Mouse (Mus musculus): ENCODE data around the gene Alpl. TPM values are rescaled to one million over a fixed set of nuclear protein-coding genes. Genes with fewer than 3 reads are reported as not detected.

Alpl gene
- polyA plus RNA-seq, 1 experiment from 2014 or later: 9.9 TPM

DNA sequence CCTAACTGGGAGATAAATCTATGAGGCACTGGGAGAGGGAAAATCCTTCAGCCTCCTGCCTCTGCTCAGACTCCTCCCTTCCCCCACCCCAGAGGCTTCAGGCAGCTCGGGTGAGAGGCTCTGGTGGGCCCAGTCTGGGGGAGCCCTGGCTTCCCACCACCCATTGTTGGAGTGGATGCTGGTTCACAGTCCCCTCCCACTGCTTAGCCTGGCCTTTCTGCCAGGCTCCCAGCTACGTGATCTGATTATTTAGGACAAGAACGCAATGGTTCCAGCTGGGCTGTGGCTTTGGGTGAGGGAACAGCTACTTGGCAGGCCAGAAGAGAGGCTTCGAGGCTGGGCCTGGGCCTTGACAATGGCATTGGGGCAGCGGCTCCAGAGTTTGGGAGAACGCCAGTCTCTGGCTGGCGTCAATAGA lies 30.6 kb downstream of the Alpl start:
- Histone ChIP-seq H3K4me1 (ENCODE audit: control insufficient read depth, insufficient read depth, low read length) (peaks cover 4% of the 10 kb centered on the region), H3K9me3 (replicated peaks; ENCODE audit: control insufficient read depth, low read length) (no peaks in the 10 kb centered on the region), H3K4me3 (ENCODE audit: low read depth, low read length) (no peak overlapping the region), H3K27ac (replicated peaks; ENCODE audit: low read depth, low read length) (no peak overlapping the region; the same call in 1 of the 2 replicates), H3K36me3 (replicated peaks; ENCODE audit: control insufficient read depth, insufficient read depth, low read depth, low read length) (no peaks in the 10 kb centered on the region), H3K9ac (replicated peaks; ENCODE audit: low read length) (peak overlapping the region; percentile 34; the same call in 1 of the 2 replicates), H3K27me3 (ENCODE audit: control insufficient read depth, insufficient read depth, low read length) (no peaks in the 10 kb centered on the region), H3K4me2 (ENCODE audit: low read depth, low read length) (no peak overlapping the region)
- peak; percentile 30 for DNase-seq (ENCODE audit: low spot score)
- 32% methylated on average over 7 of the region's 7 CpGs for WGBS
- peak; percentile 79 for ATAC-seq (replicated peaks; ENCODE audit: insufficient number of reproducible peaks, low FRiP score, low TSS enrichment, low read depth)

- Histone ChIP-seq H3K9me3 (replicated peaks; ENCODE audit: control insufficient read depth, low read length) (no peaks in the 10 kb centered on the region), H3K4me2 (ENCODE audit: low read depth, low read length) (no peak overlapping the region), H3K4me1 (ENCODE audit: control insufficient read depth, insufficient read depth, low read length) (peaks cover 4% of the 10 kb centered on the region), H3K4me3 (ENCODE audit: low read depth, low read length) (no peak overlapping the region), H3K27ac (replicated peaks; ENCODE audit: low read depth, low read length) (no peak overlapping the region), H3K9ac (replicated peaks; ENCODE audit: low read length) (no peak overlapping the region), H3K27me3 (ENCODE audit: control insufficient read depth, insufficient read depth, low read length) (no peaks in the 10 kb centered on the region), H3K36me3 (replicated peaks; ENCODE audit: control insufficient read depth, insufficient read depth, low read depth, low read length) (no peaks in the 10 kb centered on the region)
- WGBS: 75% methylated on average over 3 of the region's 3 CpGs
- ATAC-seq (replicated peaks; ENCODE audit: insufficient number of reproducible peaks, low FRiP score, low TSS enrichment, low read depth): no peak
- DNase-seq (ENCODE audit: low spot score): no peak
Observed at GRCm38 (mm10) chr4:137764621-137765020, 31.6 kb downstream of the Alpl start.

GRCm38 (mm10) chr4:137763920-137764495 lies 32.2 kb downstream of the Alpl start:
- DNase-seq (ENCODE audit: low spot score): peak; percentile 20
- Histone ChIP-seq H3K9ac (replicated peaks; ENCODE audit: low read length) (no peak overlapping the region), H3K9me3 (replicated peaks; ENCODE audit: control insufficient read depth, low read length) (no peaks in the 10 kb centered on the region), H3K36me3 (replicated peaks; ENCODE audit: control insufficient read depth, insufficient read depth, low read depth, low read length) (no peaks in the 10 kb centered on the region), H3K4me1 (ENCODE audit: control insufficient read depth, insufficient read depth, low read length) (peaks cover 4% of the 10 kb centered on the region), H3K4me2 (ENCODE audit: low read depth, low read length) (no peak overlapping the region), H3K4me3 (ENCODE audit: low read depth, low read length) (no peak overlapping the region), H3K27me3 (ENCODE audit: control insufficient read depth, insufficient read depth, low read length) (no peaks in the 10 kb centered on the region), H3K27ac (replicated peaks; ENCODE audit: low read depth, low read length) (no peak overlapping the region)
- WGBS: 59% methylated on average over 8 of the region's 8 CpGs
- no peak for ATAC-seq (replicated peaks; ENCODE audit: insufficient number of reproducible peaks, low FRiP score, low TSS enrichment, low read depth)

- WGBS: 84% methylated on average over 9 of the region's 9 CpGs
- no peak for ATAC-seq (replicated peaks; ENCODE audit: insufficient number of reproducible peaks, low FRiP score, low TSS enrichment, low read depth)
Observed at GRCm38 (mm10) chr4:137762886-137763285, 33.3 kb downstream of the Alpl start.

GRCm38 (mm10) chr4:137754446-137754845 lies 41.7 kb downstream of the Alpl start:
- H3K9me3 ChIP-seq (replicated peaks; ENCODE audit: control insufficient read depth, low read length): no peaks in the 10 kb centered on the region
- DNase-seq (ENCODE audit: low spot score): no peak
- H3K4me2 ChIP-seq (ENCODE audit: low read depth, low read length): no peak overlapping the region
- 77% methylated on average over 2 of the region's 2 CpGs for WGBS
- no peak overlapping the region for H3K9ac ChIP-seq (replicated peaks; ENCODE audit: low read length)
- no peak overlapping the region for H3K4me3 ChIP-seq (ENCODE audit: low read depth, low read length)
- no peaks in the 10 kb centered on the region for H3K36me3 ChIP-seq (replicated peaks; ENCODE audit: control insufficient read depth, insufficient read depth, low read depth, low read length)
- H3K27ac ChIP-seq (replicated peaks; ENCODE audit: low read depth, low read length): no peak overlapping the region
- H3K4me1 ChIP-seq (ENCODE audit: control insufficient read depth, insufficient read depth, low read length): peaks cover 5% of the 10 kb centered on the region
- no peak for ATAC-seq (replicated peaks; ENCODE audit: insufficient number of reproducible peaks, low FRiP score, low TSS enrichment, low read depth)
- H3K27me3 ChIP-seq (ENCODE audit: control insufficient read depth, insufficient read depth, low read length): no peaks in the 10 kb centered on the region

More at GRCm38 (mm10) chr4:137762886-137763285, 33.3 kb downstream of the Alpl start:
- no peak overlapping the region for H3K4me3 ChIP-seq (ENCODE audit: low read depth, low read length)
- H3K4me1 ChIP-seq (ENCODE audit: control insufficient read depth, insufficient read depth, low read length): peaks cover 4% of the 10 kb centered on the region
- no peak for DNase-seq (ENCODE audit: low spot score)
- no peaks in the 10 kb centered on the region for H3K36me3 ChIP-seq (replicated peaks; ENCODE audit: control insufficient read depth, insufficient read depth, low read depth, low read length)
- no peak overlapping the region for H3K27ac ChIP-seq (replicated peaks; ENCODE audit: low read depth, low read length)
- no peaks in the 10 kb centered on the region for H3K9me3 ChIP-seq (replicated peaks; ENCODE audit: control insufficient read depth, low read length)
- no peaks in the 10 kb centered on the region for H3K27me3 ChIP-seq (ENCODE audit: control insufficient read depth, insufficient read depth, low read length)
- H3K4me2 ChIP-seq (ENCODE audit: low read depth, low read length): no peak overlapping the region
- no peak overlapping the region for H3K9ac ChIP-seq (replicated peaks; ENCODE audit: low read length)

DNA sequence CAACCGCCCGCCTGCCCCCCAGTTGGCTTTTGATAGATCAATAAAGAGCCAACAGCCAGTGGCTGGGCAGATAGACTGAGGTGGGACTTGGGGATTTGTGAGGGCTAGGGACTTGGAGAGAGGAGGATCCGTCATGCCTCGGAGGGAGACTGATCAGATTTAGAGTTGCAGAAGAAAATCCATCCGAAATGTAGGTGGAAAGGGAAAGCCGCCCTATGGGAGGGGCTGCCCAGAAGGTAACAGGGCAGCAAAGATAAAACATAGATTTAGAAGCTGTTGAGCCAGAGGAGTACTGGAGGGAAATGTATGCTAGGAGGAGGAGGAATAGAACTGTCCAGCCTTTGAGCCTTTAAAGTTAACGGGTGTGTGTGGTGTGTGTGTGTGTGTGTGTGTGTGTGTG lies 43.0 kb downstream of the Alpl start:
- Histone ChIP-seq H3K4me2 (ENCODE audit: low read depth, low read length) (no peak overlapping the region), H3K4me1 (ENCODE audit: control insufficient read depth, insufficient read depth, low read length) (peaks cover 5% of the 10 kb centered on the region), H3K27ac (replicated peaks; ENCODE audit: low read depth, low read length) (no peak overlapping the region), H3K9ac (replicated peaks; ENCODE audit: low read length) (no peak overlapping the region), H3K9me3 (replicated peaks; ENCODE audit: control insufficient read depth, low read length) (no peaks in the 10 kb centered on the region), H3K4me3 (ENCODE audit: low read depth, low read length) (no peak overlapping the region), H3K36me3 (replicated peaks; ENCODE audit: control insufficient read depth, insufficient read depth, low read depth, low read length) (no peaks in the 10 kb centered on the region), H3K27me3 (ENCODE audit: control insufficient read depth, insufficient read depth, low read length) (no peaks in the 10 kb centered on the region)
- ATAC-seq (replicated peaks; ENCODE audit: insufficient number of reproducible peaks, low FRiP score, low TSS enrichment, low read depth) (no peak), DNase-seq (ENCODE audit: low spot score) (no peak)
- WGBS: 89% methylated on average over 7 of the region's 7 CpGs

DNA sequence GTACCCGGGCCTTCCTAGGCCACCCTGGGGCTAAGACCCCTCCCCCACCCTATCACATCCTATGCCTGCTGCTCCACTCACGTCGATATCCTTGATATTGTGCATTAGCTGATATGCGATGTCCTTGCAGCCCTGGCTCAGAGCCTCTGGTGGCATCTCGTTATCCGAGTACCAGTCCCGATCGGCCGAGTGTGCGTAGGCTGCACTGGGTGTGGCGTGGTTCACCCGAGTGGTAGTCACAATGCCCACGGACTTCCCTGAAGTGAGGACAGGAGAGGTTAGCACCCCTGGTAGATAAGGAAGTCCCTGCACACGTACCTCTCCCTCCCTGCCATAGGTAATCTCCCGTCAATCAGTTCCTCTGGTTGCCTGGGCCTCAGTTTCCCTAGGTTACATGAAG lies 43.7 kb downstream of the Alpl start:
- Histone ChIP-seq H3K36me3 (replicated peaks; ENCODE audit: control insufficient read depth, insufficient read depth, low read depth, low read length) (no peaks in the 10 kb centered on the region), H3K4me1 (ENCODE audit: control insufficient read depth, insufficient read depth, low read length) (peaks cover 5% of the 10 kb centered on the region), H3K27me3 (ENCODE audit: control insufficient read depth, insufficient read depth, low read length) (no peaks in the 10 kb centered on the region), H3K9ac (replicated peaks; ENCODE audit: low read length) (no peak overlapping the region), H3K27ac (replicated peaks; ENCODE audit: low read depth, low read length) (no peak overlapping the region), H3K9me3 (replicated peaks; ENCODE audit: control insufficient read depth, low read length) (no peaks in the 10 kb centered on the region), H3K4me2 (ENCODE audit: low read depth, low read length) (no peak overlapping the region), H3K4me3 (ENCODE audit: low read depth, low read length) (no peak overlapping the region)
- 66% methylated on average over 15 of the region's 15 CpGs for WGBS
- ATAC-seq (replicated peaks; ENCODE audit: insufficient number of reproducible peaks, low FRiP score, low TSS enrichment, low read depth) (no peak), DNase-seq (ENCODE audit: low spot score) (no peak)

DNA sequence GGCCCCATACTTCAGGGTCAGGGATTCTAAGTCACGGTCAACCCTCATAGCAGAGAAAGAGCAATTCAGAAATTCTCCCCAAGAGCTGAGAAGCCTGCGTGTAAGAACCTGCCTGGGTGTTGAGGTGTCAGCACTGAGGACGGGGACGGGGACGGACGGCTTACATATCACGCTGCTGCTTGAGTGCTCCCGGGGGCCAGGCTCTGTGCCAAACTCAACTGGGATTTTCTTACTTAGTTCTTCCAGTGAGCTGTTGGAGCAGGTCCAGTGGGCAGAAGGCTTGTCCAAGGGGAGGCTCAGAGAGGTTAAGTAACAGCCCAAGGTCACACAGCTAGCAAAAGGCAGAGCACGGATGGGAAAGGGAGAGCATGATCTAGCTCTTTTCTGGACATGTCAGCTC lies 44.5 kb downstream of the Alpl start:
- Histone ChIP-seq H3K4me2 (ENCODE audit: low read depth, low read length) (no peak overlapping the region), H3K27ac (replicated peaks; ENCODE audit: low read depth, low read length) (peak overlapping the region; percentile 13; the same call in 1 of the 2 replicates), H3K36me3 (replicated peaks; ENCODE audit: control insufficient read depth, insufficient read depth, low read depth, low read length) (no peaks in the 10 kb centered on the region), H3K9me3 (replicated peaks; ENCODE audit: control insufficient read depth, low read length) (no peaks in the 10 kb centered on the region), H3K27me3 (ENCODE audit: control insufficient read depth, insufficient read depth, low read length) (no peaks in the 10 kb centered on the region), H3K4me1 (ENCODE audit: control insufficient read depth, insufficient read depth, low read length) (peaks cover 5% of the 10 kb centered on the region), H3K4me3 (ENCODE audit: low read depth, low read length) (no peak overlapping the region), H3K9ac (replicated peaks; ENCODE audit: low read length) (no peak overlapping the region)
- WGBS: 69% methylated on average over 9 of the region's 9 CpGs
- ATAC-seq (replicated peaks; ENCODE audit: insufficient number of reproducible peaks, low FRiP score, low TSS enrichment, low read depth) (no peak), DNase-seq (ENCODE audit: low spot score) (no peak)

Measured in embryonic facial prominence, embryonic 11.5 days (tissue).